Mouse (Mus musculus) c-Kit-negative CD71-positive TER-119-positive erythroid progenitor cells, embryonic 14.5 days (primary cell): ENCODE measurements around the gene Adora2a.
"Not testable (repeated sequence)": the region's sequence is repeated elsewhere in the genome, so short reads cannot be mapped to it uniquely, and the experiment has no call there.

Experiments
- DNase-seq: peaks from one replicate; pipeline ENCODE4 v3.0.0-alpha.2; 2013; ENCODE audit warnings: low read depth, low spot score

Gene Adora2a

DNA sequence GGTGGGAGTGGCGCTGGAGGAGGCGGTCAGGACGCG is at the start of gene Adora2a:
TSS of gene Adora2a (plus strand) at position 6 of the 36 bp plus-strand sequence.
- no peak for DNase-seq

GRCm38 (mm10) chr10:75273020-75273419 is 43.7 kb upstream of the Adora2a start:
- DNase-seq: no peak

DNA sequence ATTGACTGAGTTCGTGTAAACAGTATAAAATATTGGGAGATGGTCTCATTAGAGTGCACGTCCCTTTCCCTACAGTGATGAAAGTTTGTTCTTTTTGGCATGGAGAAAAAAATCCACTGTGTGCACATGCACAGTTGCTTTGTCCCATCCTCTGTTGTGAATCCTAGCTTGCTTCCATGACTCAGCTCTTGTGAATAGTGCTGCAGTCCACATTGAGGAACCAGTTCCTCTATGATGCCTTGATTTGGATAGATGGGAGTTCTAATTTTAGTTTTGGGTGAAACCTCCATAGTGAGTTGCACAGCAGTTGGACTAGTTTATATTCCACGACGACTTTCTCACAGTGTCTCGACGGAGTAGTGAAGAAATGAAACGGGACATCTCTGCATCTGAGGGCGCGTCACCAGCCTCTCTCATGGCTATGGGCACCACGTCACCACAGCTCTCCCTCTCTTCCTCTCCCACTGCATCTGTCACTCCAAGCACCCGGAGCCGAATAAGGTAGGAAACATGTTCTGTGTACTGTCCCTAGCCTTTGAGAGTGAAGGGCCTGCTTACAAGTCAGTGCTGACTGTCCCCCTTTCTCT is 40.2 kb upstream of the Adora2a start:
- no peak for DNase-seq

DNA sequence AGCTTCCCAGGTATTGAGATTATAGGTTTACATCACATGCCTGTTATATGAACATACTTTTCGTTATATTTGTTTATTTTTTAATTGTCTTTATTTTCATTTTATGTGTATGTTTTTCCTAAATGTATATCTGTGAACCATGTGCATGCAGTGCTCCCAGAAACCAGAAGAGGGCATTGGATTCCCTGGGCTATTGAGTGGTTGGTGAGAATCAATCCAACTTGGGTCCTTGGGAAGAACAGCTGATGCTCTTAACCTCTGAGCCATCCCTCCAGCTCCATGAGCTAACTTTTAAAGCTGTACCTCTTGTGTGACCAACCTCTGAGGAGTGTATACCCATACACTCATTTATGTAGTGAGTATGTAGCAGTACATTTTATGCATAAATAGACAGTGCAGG is 39.2 kb upstream of the Adora2a start:
- DNase-seq: no peak

- DNase-seq: no peak
Measured at GRCm38 (mm10) chr10:75282648-75283047, 34.0 kb upstream of the Adora2a start.

DNA sequence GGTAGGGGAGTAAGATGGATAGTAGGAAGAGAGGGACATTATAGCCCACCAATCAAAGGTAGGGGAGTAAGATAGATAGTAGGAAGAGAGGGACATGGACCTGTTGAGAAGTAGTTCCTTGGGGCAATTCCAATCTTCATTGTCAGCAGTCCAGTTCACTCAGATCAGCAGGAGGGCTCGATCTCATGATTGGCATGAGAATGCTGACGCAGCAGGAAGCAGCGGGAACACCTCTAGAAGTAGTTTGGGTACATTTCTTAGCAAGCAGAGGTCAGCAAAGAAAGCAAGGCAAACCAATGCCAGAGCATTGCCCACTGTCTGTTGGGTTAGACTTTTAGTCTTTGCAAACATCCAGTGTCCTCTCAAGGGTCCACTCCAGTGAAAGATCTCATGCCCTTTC is 32.9 kb upstream of the Adora2a start:
- DNase-seq: no peak

DNA sequence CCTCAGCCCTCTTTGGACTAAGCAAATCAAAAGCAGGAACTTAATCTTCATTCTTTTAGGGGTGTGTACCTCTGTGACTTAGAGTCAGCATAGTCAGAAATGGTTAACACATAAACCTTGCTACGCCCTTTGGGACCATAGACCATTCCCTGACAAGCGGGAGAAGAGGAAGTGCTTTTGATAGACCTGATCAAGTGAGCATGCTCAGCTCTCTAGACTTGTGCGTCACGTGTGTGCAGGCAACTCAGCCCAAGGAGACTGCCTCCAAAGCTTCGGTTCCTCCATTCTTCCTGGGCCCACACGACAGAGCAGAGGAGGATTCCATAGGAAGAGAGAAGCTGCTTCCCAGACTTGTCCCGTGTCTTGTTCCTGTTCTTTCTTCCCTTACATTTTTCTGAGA is 28.1 kb upstream of the Adora2a start:
- no peak for DNase-seq

- DNase-seq: no peak
Measured at GRCm38 (mm10) chr10:75289392-75289791, 27.3 kb upstream of the Adora2a start.

DNA sequence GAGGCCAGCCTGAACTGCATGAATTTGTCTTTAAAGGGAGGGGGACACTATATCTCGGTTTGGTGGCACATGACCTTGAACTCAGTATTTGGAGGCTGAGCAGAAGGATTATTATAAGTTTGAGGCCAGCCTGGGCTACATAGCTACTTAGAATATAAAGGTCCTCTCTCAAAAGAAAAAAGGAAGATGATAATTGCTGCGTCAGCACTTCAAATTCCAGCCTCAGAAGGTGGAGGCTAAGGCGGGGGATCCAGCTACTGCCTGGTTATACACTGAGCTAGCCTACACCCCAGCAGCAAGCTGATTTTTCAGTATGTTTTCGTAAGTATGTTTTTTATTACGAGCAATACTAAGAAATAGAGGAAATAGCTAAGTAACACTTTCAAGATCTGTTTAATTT is 26.0 kb upstream of the Adora2a start:
- DNase-seq: no peak

- DNase-seq: no peak
Measured at GRCm38 (mm10) chr10:75291338-75291737, 25.3 kb upstream of the Adora2a start.

DNA sequence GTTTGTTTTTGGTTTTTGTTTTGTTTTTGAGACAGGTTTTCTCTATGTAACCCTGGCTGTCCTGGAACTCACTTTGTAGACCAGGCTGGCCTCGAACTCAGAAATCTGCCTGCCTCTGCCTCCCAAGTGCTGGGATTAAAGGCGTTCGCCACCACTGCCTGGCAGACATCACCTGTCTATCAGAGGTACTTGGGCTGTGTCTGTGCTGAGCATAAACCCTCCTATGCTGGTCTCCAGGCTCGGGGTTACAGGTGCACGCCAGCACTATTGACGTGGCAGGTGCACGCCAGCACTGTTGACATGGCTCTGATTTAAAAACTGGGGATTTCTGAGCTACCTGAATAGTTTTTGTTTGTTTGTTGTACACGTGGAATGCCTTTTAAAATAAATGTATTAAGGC is 24.5 kb upstream of the Adora2a start:
- not testable (repeated sequence) for DNase-seq

DNA sequence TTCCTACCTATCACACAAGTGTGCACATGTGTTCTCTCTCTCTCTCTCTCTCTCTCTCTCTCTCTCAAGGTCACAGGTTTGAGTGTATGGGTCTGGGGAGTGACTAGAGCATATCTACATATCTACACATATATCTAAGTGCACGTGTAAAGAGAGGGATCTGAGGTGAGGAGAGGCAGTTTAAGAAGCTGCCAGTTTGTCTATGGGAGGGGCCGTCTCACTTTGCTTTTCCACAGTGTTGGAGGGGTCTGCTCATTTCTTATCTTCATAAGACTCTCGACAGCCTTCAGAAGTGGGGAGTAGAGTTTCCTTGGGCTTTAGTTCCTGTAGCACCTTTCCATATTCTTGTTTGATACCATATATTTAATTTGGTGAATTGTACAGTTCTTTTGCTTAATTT is 23.4 kb upstream of the Adora2a start:
- DNase-seq: no peak

- no peak for DNase-seq
Measured at GRCm38 (mm10) chr10:75294362-75294761, 22.3 kb upstream of the Adora2a start.

- DNase-seq: no peak
Measured at GRCm38 (mm10) chr10:75294926-75295325, 21.8 kb upstream of the Adora2a start.

- no peak for DNase-seq
Measured at GRCm38 (mm10) chr10:75298608-75299007, 18.1 kb upstream of the Adora2a start.

DNA sequence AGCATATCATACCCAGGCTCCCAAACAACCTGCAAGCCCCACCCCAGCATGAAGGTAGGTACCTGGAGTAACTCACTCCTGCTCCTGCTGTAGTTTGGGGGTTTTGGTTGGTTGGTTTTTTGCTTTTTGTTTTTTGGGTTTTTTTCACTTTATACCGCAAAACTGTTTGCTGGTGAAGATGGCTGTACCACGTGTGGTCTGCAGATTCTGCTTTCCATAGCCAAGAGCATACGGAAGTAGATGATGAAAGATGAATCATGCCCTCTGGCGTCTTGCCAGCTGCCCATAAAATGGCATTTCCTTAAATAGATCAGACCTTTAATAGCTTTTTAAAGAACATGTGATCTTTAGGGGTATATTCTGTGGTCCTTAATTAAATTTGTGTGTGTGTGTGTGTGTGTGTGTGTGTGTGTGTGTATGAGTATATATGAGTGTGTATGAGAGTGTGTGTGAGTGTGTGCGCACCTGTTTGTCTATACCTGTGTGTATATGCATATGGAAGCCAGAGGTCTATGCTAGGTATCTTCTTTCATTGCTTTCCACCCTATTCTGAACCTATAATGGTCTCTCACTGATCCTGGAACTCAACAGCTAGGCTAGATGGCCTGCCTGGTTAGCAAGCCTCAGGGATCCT is 16.8 kb upstream of the Adora2a start:
- no peak for DNase-seq

GRCm38 (mm10) chr10:75301195-75301806 is 15.4 kb upstream of the Adora2a start:
- DNase-seq: no peak

GRCm38 (mm10) chr10:75301937-75302336 is 14.7 kb upstream of the Adora2a start:
- no peak for DNase-seq

DNA sequence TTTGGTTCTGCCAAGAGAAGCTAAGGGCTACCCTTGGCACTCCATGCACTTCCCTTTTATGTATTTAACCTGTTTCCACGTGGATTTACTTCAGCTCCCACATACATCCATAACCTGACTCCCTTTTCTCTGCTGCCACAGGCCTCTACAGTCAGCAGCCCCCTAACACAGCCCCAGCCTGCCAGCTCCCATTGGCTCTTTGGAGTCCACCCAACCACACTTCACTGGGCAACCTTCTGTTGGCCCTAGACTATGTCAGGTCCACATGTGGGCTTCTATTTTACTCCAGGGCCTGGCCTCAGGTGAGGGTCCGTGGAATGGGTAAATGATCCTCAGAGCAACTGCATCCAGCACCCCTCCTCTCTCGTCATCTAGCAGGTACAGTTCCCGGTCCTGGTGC is 14.1 kb upstream of the Adora2a start:
- DNase-seq: no peak

DNA sequence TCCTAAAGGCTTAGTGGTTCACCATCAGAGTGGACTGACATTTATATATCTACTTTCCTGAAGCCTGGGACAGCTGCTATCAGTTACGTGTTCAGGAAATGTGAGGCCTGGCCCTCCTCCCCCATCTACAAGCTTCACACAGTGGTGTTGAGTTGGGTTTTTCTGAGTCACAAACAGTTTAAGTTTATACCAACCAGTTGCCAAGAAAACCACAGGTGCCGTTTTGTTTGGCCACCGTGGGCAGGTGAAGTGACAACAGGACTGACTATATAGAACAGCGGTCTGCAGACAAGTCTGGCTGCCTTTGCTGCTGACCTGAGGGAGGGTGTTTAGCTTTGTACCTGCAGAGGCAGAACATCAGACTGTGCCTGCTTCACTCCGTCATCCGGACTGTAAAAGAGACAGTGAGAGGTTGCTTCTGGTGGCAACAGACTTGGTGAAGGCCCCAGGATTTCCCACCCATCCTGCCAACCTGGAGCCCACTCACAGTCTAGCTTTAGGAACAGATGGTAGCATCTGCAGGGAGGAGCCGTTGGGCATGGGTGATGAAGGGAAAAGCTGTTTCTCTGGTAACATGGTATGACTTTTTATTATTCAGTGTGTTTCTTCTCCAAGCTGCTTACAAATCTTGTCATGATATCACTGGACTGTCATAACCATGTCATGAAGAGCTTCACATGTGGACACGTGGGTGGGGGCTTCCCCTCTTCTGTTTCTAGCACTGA is 13.2 kb upstream of the Adora2a start:
- DNase-seq: no peak

GRCm38 (mm10) chr10:75304049-75304405 is 12.7 kb upstream of the Adora2a start:
- DNase-seq: no peak

DNA sequence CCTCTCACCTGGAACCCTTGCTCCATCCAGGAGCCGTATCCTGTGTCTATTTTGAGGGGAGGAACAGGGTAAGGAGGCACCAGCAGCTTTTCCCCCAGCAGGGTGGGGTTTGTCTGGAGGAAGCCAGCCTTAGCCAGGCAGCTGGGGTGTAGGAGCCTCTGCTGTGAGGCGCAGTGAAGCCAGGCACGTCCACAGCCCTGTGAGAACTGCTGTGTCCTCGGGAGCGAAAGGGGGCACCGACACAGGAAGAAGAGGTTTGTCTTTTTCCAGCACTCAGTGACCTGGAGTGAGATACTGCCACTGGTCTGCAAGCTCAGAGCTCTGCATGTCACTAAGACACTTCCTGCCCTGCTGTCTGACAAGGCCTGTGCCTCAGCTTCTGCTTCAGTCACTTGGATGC is 12.3 kb upstream of the Adora2a start:
- no peak for DNase-seq

DNA sequence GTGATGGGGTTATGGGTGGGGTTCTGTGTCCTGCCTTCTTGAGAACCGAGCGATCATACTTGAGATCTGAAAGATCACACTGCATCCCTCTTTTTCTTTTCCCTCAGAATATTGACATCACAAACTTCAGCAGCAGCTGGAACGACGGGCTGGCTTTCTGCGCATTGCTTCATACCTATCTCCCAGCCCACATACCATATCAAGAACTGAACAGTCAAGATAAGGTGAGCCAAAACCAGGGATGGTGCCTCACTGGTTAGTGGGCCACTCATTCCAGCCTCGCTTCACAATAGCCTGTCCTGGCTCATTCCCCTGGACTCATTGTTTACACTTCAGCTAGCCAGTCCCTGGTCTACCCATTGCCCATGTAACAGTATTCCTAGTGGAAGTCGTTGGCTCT is 9.5 kb upstream of the Adora2a start:
- no peak for DNase-seq

DNA sequence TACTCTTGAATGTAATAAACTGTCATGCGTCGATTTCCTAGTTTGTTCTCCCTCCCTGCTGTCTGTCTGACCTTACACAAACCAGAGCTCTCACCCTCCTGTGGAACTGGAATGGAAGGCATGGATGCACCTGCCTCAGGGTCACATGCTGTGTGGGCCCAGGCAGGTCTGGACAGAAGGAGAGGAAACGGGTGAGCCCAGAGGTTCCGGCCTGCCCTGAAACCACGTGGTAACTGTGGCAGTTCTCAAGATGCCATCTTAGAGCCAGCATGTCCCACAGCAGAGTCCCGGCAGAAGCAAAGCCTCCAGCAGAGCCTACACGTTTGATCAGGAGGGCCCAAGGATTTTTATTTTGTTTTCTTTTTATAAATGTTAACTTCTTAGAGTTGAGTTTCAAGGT is 4.3 kb upstream of the Adora2a start:
- DNase-seq: no peak
